Mouse (Mus musculus): ENCODE data around the gene Mta2.
A peak's percentile ranks its signal among the peaks of the same experiment; 100 is the strongest.

Mta2 gene

GRCm38 (mm10) chr19:8929224-8930088, 12.2 kb upstream of the Mta2 start, which contains the start of the genes Rom1 and Eml3:
Gene Rom1 (minus strand): TSS chr19:8929356.
Gene Eml3 (plus strand): TSS chr19:8929552.
- peak; percentile 74 to 84 for DNase-seq

GRCm38 (mm10) chr19:8930117-8930516, 11.6 kb upstream of the Mta2 start:
- DNase-seq = no peak

DNA sequence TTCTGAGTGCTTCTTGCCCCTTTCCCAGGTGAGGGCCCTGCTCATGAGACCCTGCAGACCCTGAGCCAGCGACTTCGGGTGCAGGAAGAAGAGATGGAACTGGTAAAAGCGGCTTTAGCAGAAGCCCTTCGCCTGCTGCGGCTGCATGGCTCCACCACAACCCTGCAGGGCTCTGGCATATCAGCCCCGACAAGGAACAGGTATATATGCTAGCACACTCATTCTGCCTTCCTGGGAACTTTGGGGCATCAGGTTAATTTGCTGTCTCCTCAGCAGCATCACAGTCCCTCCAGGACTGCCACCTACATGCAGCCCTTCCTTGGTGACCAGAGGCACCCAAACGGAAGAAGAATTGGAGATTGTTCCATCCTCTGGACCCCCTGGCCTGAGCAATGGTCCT, 10.9 kb upstream of the Mta2 start:
- no peak for DNase-seq

DNA sequence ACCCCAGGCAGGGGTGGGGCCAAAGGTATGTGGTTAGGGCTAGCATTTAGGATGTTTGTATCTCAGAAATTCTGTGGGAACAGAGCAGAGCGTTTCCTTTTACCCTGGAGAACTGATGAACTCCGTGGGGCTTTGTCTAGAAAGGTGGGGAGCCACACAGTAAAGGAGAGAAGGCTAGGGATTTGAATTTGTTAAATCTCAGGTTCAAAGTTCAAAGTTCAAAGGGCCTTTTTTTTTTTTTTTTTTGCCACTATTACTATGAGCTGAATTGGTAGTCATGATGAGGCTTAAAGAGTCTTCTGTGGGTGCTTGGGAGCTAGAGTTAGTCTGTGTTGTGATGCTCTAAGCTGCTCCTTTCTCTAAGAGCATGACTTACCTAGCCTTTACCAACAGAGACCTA, 4.9 kb upstream of the Mta2 start:
- no peak for DNase-seq

DNA sequence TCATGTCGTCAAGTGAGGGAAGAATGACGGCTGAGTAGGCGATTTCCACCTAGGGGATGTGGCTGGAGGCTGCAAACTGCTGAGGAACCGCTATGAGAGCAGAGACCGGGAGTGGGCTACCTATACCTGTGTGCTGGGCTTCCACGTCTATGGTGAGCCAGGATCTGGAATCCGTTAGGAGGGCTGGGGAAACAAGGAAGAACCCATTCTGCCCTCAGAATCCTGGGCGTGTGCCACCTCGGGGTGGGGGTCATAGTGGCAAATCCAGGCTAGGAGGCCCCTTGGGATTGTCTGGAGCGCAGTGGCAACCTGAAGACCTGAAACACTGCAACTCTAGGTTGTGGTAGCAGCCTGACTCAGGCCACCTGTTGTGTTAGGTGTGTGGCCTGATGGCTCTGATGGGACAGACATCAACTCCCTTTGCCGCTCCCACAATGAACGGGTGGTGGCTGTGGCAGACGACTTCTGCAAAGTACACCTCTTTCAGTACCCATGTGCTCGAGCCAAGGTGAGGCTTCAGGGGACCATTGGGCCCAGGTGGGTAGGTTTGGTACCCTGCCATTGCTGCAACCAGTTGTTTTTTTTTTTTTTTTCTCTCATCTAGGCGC, 1.0 kb upstream of the Mta2 start:
- DNase-seq = no peak

DNA sequence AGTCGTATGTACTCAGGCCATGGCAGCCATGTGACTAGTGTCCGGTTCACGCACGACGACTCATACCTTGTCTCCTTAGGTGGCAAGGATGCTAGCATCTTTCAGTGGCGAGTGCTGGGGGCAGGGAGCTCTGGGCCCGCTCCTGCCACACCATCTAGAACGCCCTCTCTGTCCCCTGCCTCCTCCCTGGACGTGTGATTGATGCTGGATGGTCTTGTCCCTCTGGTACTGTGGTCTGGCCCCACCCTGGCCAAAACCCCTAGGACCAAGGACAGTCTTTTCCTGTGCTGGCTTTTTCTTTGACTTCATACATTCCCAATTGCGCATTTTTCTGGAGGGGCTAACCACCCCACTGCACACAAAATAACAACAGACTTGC, 550 bp upstream of the Mta2 start:
- peak in 1 of 2 experiments; percentile 53 for DNase-seq

DNA sequence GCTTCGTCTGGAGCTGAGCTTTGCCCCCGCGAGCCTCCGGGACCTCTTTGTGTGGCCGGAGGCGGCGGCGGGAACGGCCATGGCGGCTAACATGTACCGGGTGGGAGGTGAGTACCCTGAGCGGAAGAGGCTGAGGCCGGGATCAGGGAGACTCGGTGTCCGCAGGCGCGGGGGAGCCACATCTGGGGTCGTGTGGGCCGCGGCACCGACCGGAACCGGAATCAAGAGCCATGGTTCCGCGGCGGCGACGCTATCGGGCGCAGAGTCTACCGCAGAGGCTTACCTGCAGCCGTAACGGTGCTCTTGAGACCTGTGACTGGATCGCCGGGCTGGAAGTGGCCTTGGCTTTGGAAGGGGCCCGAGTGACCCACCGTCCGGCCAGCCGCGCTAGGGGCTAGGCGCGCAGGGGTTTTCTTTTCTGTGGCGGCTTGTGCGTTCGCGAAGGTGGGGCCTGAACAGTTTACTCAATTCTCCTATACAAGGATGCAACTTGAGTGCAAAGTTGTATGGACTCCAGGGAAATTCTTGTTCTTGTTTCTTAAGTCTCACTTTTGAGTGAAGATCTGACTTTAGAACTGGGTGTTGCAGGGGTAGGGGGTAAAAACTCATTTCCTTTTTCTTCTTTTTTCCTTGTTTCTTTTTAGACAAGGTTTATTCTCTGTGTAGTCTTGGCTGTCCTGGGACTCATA, 745 bp downstream of the Mta2 start:
- no peak for DNase-seq

GRCm38 (mm10) chr19:8943047-8943446, 1.4 kb downstream of the Mta2 start:
- no peak for DNase-seq

GRCm38 (mm10) chr19:8944062-8944461, 2.4 kb downstream of the Mta2 start:
- no peak for DNase-seq

GRCm38 (mm10) chr19:8944750-8945149, 3.1 kb downstream of the Mta2 start:
- DNase-seq = no peak

DNA sequence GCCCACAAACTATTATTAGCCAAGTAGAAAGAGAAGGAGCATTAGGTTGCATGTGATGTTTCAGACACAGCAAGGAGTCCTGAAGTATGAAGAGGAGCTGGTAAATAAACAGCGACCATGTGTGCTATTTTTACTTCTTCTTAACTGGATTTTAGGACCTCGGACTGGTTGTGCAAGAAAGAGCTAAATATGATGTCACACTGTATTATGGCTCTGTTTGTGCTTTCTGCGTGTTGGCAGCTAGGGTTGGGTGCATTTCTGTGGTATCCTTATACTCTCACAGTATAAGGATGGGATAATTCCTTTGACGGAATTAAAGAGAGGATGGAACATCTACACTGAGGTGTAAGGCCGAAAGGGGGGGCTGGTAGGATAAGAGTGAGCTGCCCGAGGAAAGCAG, 3.6 kb downstream of the Mta2 start:
- DNase-seq = no peak

DNA sequence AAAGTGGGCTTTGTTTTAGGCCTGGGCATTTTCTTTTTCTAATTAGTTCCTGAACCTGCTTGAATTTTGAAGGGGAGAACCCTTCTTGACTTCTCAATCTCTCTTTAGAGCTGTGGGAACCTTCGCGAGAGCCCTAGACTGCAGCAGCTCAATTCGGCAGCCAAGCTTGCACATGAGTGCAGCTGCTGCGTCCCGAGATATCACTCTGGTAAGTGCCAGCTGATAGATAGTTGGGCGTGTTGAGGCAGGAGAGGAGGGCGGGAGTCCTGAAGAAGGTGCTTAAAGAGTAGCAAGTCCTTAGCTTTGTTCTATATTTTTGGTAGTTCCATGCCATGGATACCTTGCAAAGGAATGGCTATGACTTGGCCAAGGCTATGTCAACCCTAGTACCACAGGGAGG, 5.3 kb downstream of the Mta2 start:
- DNase-seq = no peak

- no peak for DNase-seq
Measured at GRCm38 (mm10) chr19:8950190-8950589, 8.5 kb downstream of the Mta2 start.

DNA sequence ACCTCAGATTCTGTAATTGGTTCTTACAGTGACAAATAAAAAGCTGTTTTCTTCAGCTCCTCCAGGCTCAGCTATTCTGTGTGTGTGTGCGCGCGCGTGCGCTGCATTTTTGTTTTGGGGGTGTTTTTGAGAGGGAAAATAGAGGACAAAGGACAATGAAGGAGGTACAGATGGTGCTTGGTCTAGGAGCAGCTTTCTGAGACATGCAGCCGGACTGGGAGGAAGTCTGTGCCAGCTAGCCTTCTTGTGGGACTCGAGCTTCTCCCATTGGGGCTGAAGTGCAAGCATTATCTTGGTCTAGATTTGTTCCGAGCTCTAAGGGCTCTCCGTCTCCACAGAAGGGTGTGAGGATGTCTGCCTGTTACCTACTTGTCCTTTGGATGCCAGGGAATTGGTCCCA, 10.6 kb downstream of the Mta2 start:
- no peak for DNase-seq

GRCm38 (mm10) chr19:8953135-8954039, 11.7 kb downstream of the Mta2 start, which contains the start of gene Tut1:
Gene Tut1 (plus strand): TSS chr19:8953847.
- peak; percentile 80 to 87 for DNase-seq

GRCm38 (mm10) chr19:8954171-8954570, 12.5 kb downstream of the Mta2 start:
- no peak for DNase-seq

DNA sequence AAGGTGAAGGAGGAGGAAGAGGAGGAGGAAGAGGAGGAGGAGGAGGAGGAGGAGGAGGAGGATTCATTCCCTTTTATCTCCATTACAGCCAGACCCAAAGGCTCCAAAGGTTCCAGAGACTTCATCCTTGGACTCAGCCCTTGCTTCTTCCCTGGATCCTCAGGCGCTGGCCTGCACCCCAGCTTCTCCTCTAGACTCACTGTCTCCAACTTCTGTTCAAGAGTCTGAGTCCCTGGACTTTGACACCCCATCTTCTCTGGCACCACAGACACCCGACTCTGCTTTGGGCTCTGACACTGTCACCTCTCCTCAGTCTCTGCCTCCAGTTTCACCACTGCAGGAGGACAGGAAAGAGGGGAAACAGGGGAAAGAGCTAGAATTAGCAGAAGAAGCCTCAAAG, 20.6 kb downstream of the Mta2 start:
- no peak for DNase-seq

DNA sequence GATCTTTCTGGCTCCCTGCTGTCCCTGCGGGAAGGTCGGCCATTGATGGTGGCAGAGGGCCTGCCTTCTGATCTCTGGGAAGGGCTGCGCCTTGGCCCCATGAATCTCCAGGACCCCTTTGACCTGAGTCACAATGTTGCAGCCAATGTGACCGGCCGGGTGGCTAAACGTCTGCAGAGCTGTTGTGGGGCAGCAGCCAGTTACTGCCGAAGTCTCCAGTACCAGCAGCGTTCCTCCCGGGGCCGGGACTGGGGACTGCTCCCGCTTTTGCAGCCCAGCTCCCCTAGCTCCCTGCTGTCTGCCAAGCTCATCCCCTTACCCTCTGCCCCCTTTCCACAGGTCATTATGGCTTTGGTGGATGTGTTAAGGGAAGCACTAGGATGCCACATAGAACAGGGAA, 23.4 kb downstream of the Mta2 start:
- no peak for DNase-seq

GRCm38 (mm10) chr19:8965771-8966170, 24.1 kb downstream of the Mta2 start:
- DNase-seq = no peak

GRCm38 (mm10) chr19:8966198-8966589, 24.5 kb downstream of the Mta2 start:
- DNase-seq = no peak

- DNase-seq = peak; percentile 100
Measured at GRCm38 (mm10) chr19:8966590-8967372, 25.1 kb downstream of the Mta2 start, which contains the start of gene Eef1g. Gene Eef1g (plus strand): TSS chr19:8967041.

- no peak for DNase-seq
Measured at GRCm38 (mm10) chr19:8967373-8967743, 25.7 kb downstream of the Mta2 start.

Measured in thymus, adult 18-20 months (tissue).